Mouse (Mus musculus) testis, adult 2 months (tissue): ENCODE data around the gene Oaf.

Experiments
- CTCF ChIP-seq: fragments of 200-500 bp; IDR thresholded peaks from 2 replicates; pipeline ENCODE4 v1.5.1; 2012; ENCODE audit warnings: low read depth, mild to moderate bottlenecking, inconsistent platforms, low read length, moderate library complexity; ENCODE audit not compliant: control insufficient read depth, insufficient read depth, insufficient replicate concordance
- POLR2A ChIP-seq: fragments of 200-500 bp; IDR thresholded peaks from 2 replicates; pipeline ENCODE4 v1.6.1; 2012; ENCODE audit warnings: low read depth, mild to moderate bottlenecking, inconsistent platforms, low read length, moderate library complexity; ENCODE audit not compliant: control insufficient read depth

- TF ChIP-seq CTCF, result no peak
- no peak for TF ChIP-seq POLR2A
Measured at GRCm38 (mm10) chr9:43252790-43253189, 13.1 kb upstream of the Oaf start.
